Mouse (Mus musculus): ENCODE results near the gene Aldh3a1.

DNA sequence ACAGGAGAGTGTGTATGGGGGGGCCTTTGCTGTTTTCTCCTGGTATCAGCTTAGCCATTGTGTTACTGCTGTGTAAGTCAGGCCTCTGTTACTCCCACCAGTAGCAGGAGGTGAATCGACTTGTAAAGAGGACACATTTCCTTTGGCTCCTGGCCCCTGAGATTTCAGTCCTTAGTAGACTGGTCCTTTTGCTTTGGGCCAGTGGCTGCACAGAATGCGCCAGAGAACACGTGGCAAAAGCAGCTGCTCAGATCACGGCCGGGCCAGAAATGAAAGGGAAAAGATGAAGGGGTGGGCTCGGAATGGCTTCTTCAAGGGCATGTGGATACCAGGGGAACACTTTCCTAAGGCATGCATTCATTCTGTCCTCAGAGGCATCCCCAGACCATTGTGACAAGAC is 5.2 kb upstream of the Aldh3a1 start:
- TF ChIP-seq CTCF (IDR thresholded peaks at IDR 0.05; ENCODE audit: low read depth, low read length) = no peak
- TF ChIP-seq POLR2A (IDR thresholded peaks at IDR 0.05; ENCODE audit: insufficient read depth, low read length) = no peak
